Mouse (Mus musculus): ENCODE data around the gene Cep89.

GRCm38 (mm10) chr7:35465027-35465426 is 68.2 kb downstream of the Cep89 start:
- TF ChIP-seq CTCF (IDR thresholded peaks at IDR 0.05; ENCODE audit: low read depth, low read length) (no peak), GATA1 (IDR thresholded peaks at IDR 0.05; ENCODE audit: borderline replicate concordance, low read length) (no peak), POLR2AphosphoS5 (IDR thresholded peaks at IDR 0.05; ENCODE audit: insufficient replicate concordance, low read depth, low read length) (no peak), TAL1 (conservative IDR thresholded peaks at IDR 0.05; ENCODE audit: low read depth, low read length) (no peak)

Data from G1E (cell line).